Mouse (Mus musculus) lung, postnatal 25 days (tissue): ENCODE data around the gene Snip1.

Experiments
- DNase-seq: peaks from one replicate; pipeline ENCODE4 v3.0.0; 2022; ENCODE audit warnings: low spot score

Snip1 gene

GRCm38 (mm10) chr4:125099458-125099857, 33.0 kb downstream of the Snip1 start:
- peak; percentile 77 for DNase-seq

- no peak for DNase-seq
Measured at GRCm38 (mm10) chr4:125101334-125101733, 34.9 kb downstream of the Snip1 start.

GRCm38 (mm10) chr4:125105354-125105753, 38.9 kb downstream of the Snip1 start:
- DNase-seq = no peak

GRCm38 (mm10) chr4:125114638-125115037, 48.2 kb downstream of the Snip1 start:
- DNase-seq = peak; percentile 86

- DNase-seq = no peak
Measured at GRCm38 (mm10) chr4:125115081-125115480, 48.6 kb downstream of the Snip1 start.

- peak; percentile 67 for DNase-seq
Measured at GRCm38 (mm10) chr4:125115710-125116089, 49.2 kb downstream of the Snip1 start.

GRCm38 (mm10) chr4:125116090-125116861, 49.8 kb downstream of the Snip1 start:
- DNase-seq = peak; percentile 81

- DNase-seq = no peak
Measured at GRCm38 (mm10) chr4:125116929-125117328, 50.5 kb downstream of the Snip1 start.

GRCm38 (mm10) chr4:125117902-125118320, 51.4 kb downstream of the Snip1 start:
- no peak for DNase-seq

- DNase-seq = no peak
Measured at GRCm38 (mm10) chr4:125119070-125119469, 52.6 kb downstream of the Snip1 start.

- DNase-seq = no peak
Measured at GRCm38 (mm10) chr4:125119721-125120120, 53.2 kb downstream of the Snip1 start.

GRCm38 (mm10) chr4:125122431-125123278, 56.2 kb downstream of the Snip1 start:
- peak; percentile 69 for DNase-seq

GRCm38 (mm10) chr4:125123279-125123671, 56.8 kb downstream of the Snip1 start:
- peak; percentile 31 for DNase-seq
